Mouse (Mus musculus) liver, embryonic 16.5 days (tissue): ENCODE data around the gene Mab21l3. TPM values are rescaled to one million over a fixed set of nuclear protein-coding genes. Genes with fewer than 3 reads are reported as not detected.

Source experiments
- ATAC-seq: fragments of 200-750 bp; cut with Nextera tagmentation; 2 replicates; pipeline ENCODE4 v1.8.0; 2017; ENCODE audit warnings: low read depth, mild to moderate bottlenecking, moderate number of reproducible peaks, moderate library complexity
- H3K27ac ChIP-seq: fragments of 300-500 bp; sonication (generic); 2 replicates; pipeline ENCODE4 v1.5.1; 2014; ENCODE audit warnings: mild to moderate bottlenecking, low read length
- H3K27me3 ChIP-seq: fragments of 300-500 bp; sonication (generic); 2 replicates; pipeline ENCODE4 v1.6.1; 2014; ENCODE audit warnings: low read depth, low read length, mixed read lengths; ENCODE audit not compliant: control insufficient read depth, insufficient read depth
- H3K36me3 ChIP-seq: fragments of 300-500 bp; sonication (generic); 2 replicates; pipeline ENCODE4 v1.6.1; 2014; ENCODE audit warnings: mild to moderate bottlenecking; ENCODE audit not compliant: control insufficient read depth, insufficient read depth
- H3K4me1 ChIP-seq: fragments of 300-500 bp; sonication (generic); 2 replicates; pipeline ENCODE4 v1.6.1; 2014; ENCODE audit warnings: low read depth, low read length, mixed read lengths; ENCODE audit not compliant: control insufficient read depth
- H3K4me2 ChIP-seq: fragments of 300-500 bp; sonication (generic); 2 replicates; pipeline ENCODE4 v1.6.1; 2014; ENCODE audit warnings: low read depth, low read length, mixed read lengths
- H3K4me3 ChIP-seq: fragments of 300-500 bp; sonication (generic); 2 replicates; pipeline ENCODE4 v1.5.1; 2014; ENCODE audit warnings: low read depth, mild to moderate bottlenecking, low read length
- H3K9ac ChIP-seq: fragments of 300-500 bp; sonication (generic); 2 replicates; pipeline ENCODE4 v1.6.1; 2014; ENCODE audit warnings: low read depth, low read length
- H3K9me3 ChIP-seq: fragments of 300-500 bp; sonication (generic); replicated peaks from 2 replicates; pipeline ENCODE4 v1.6.1; 2016; ENCODE audit warnings: low read length; ENCODE audit not compliant: control insufficient read depth
- WGBS: fragments of 180-500 bp; shearing (Covaris S2); extraction: QIAGEN DNeasy Blood & Tissue Kit; methylation state at CpG from one replicate; pipeline ENCODE4 v1.1.7; 2014; ENCODE audit not compliant: insufficient replicate concordance; 5-methylcytosine and 5-hydroxymethylcytosine counted together
- polyA plus RNA-seq: library from polyadenylated mRNA; unstranded; fragments of >200 nt; fragmentation: Nextera tagmentation; extraction: Ambion mirVana; gene quantifications from 2 replicates; pipeline ENCODE4 v1.2.1, GENCODE M21; 2015

Mab21l3 gene
- polyA plus RNA-seq, 1 experiment from 2014 or later: 0.07 TPM

GRCm38 (mm10) chr3:101800596-101801018, 48.2 kb downstream of the Mab21l3 start:
- Histone ChIP-seq H3K27me3 (no peaks in the 10 kb centered on the region), H3K4me2 (no peak overlapping the region), H3K9ac (no peak overlapping the region), H3K4me3 (no peak overlapping the region), H3K27ac (no peak overlapping the region), H3K36me3 (no peaks in the 10 kb centered on the region), H3K9me3 (no peaks in the 10 kb centered on the region), H3K4me1 (no peaks in the 10 kb centered on the region; the same call in 1 of the 2 replicates)
- ATAC-seq: no peak
- 20% methylated on average over 11 of the region's 11 CpGs for WGBS

- H3K27me3 ChIP-seq: no peaks in the 10 kb centered on the region
- no peak overlapping the region for H3K9ac ChIP-seq
- H3K4me3 ChIP-seq: no peak overlapping the region
- H3K9me3 ChIP-seq: no peaks in the 10 kb centered on the region
- no peaks in the 10 kb centered on the region for H3K36me3 ChIP-seq
- no peak overlapping the region for H3K4me2 ChIP-seq
- no peaks in the 10 kb centered on the region for H3K4me1 ChIP-seq
- H3K27ac ChIP-seq: no peak overlapping the region
- WGBS: 13% methylated on average over 14 of the region's 14 CpGs
- ATAC-seq: no peak
Observed at GRCm38 (mm10) chr3:101799852-101800595, 48.7 kb downstream of the Mab21l3 start.

- no peak overlapping the region for H3K4me2 ChIP-seq
- WGBS: 62% methylated on average over 15 of the region's 15 CpGs
- no peak for ATAC-seq
- no peak overlapping the region for H3K27ac ChIP-seq
- H3K9me3 ChIP-seq: no peaks in the 10 kb centered on the region
- H3K4me1 ChIP-seq: no peaks in the 10 kb centered on the region
- no peaks in the 10 kb centered on the region for H3K27me3 ChIP-seq
- no peak overlapping the region for H3K4me3 ChIP-seq
- H3K9ac ChIP-seq: no peak overlapping the region
- H3K36me3 ChIP-seq: no peaks in the 10 kb centered on the region
Observed at GRCm38 (mm10) chr3:101797830-101798709, 50.7 kb downstream of the Mab21l3 start.

- ATAC-seq: no peak
- H3K27me3 ChIP-seq: no peaks in the 10 kb centered on the region
- no peak overlapping the region for H3K4me3 ChIP-seq
- no peak overlapping the region for H3K9ac ChIP-seq
- no peaks in the 10 kb centered on the region for H3K36me3 ChIP-seq
- 47% methylated on average over 7 of the region's 7 CpGs for WGBS
- no peaks in the 10 kb centered on the region for H3K9me3 ChIP-seq
- H3K4me1 ChIP-seq: no peaks in the 10 kb centered on the region
- H3K4me2 ChIP-seq: no peak overlapping the region
- no peak overlapping the region for H3K27ac ChIP-seq
Observed at GRCm38 (mm10) chr3:101796212-101796611, 52.5 kb downstream of the Mab21l3 start.

GRCm38 (mm10) chr3:101795387-101796039, 53.2 kb downstream of the Mab21l3 start:
- Histone ChIP-seq H3K27me3 (no peaks in the 10 kb centered on the region), H3K36me3 (no peaks in the 10 kb centered on the region), H3K4me3 (no peak overlapping the region), H3K9ac (no peak overlapping the region), H3K27ac (no peak overlapping the region), H3K4me2 (no peak overlapping the region), H3K4me1 (no peaks in the 10 kb centered on the region), H3K9me3 (no peaks in the 10 kb centered on the region)
- no peak for ATAC-seq
- 56% methylated on average over 15 of the region's 15 CpGs for WGBS

GRCm38 (mm10) chr3:101794666-101795065, 54.1 kb downstream of the Mab21l3 start:
- Histone ChIP-seq H3K9ac (no peak overlapping the region), H3K4me1 (no peaks in the 10 kb centered on the region), H3K27ac (no peak overlapping the region), H3K9me3 (no peaks in the 10 kb centered on the region), H3K4me3 (no peak overlapping the region), H3K36me3 (no peaks in the 10 kb centered on the region), H3K4me2 (no peak overlapping the region), H3K27me3 (no peaks in the 10 kb centered on the region)
- 84% methylated on average over 9 of the region's 9 CpGs for WGBS
- ATAC-seq: no peak

- WGBS: 78% methylated on average over 5 of the region's 5 CpGs
- Histone ChIP-seq H3K4me3 (no peak overlapping the region), H3K27ac (no peak overlapping the region), H3K9ac (no peak overlapping the region), H3K4me2 (no peak overlapping the region), H3K36me3 (no peaks in the 10 kb centered on the region), H3K9me3 (no peaks in the 10 kb centered on the region), H3K27me3 (no peaks in the 10 kb centered on the region), H3K4me1 (no peaks in the 10 kb centered on the region)
- ATAC-seq: no peak
Observed at GRCm38 (mm10) chr3:101794026-101794425, 54.7 kb downstream of the Mab21l3 start.

GRCm38 (mm10) chr3:101792191-101792590, 56.6 kb downstream of the Mab21l3 start:
- H3K27ac ChIP-seq: no peak overlapping the region
- H3K36me3 ChIP-seq: no peaks in the 10 kb centered on the region
- no peak for ATAC-seq
- H3K9ac ChIP-seq: no peak overlapping the region
- WGBS: 45% methylated on average over 4 of the region's 4 CpGs
- no peak overlapping the region for H3K4me3 ChIP-seq
- H3K4me2 ChIP-seq: no peak overlapping the region
- H3K27me3 ChIP-seq: no peaks in the 10 kb centered on the region
- no peaks in the 10 kb centered on the region for H3K9me3 ChIP-seq
- H3K4me1 ChIP-seq: no peaks in the 10 kb centered on the region
